Mouse (Mus musculus): ENCODE results near the gene Ugt1a9.

Ugt1a9 gene

DNA sequence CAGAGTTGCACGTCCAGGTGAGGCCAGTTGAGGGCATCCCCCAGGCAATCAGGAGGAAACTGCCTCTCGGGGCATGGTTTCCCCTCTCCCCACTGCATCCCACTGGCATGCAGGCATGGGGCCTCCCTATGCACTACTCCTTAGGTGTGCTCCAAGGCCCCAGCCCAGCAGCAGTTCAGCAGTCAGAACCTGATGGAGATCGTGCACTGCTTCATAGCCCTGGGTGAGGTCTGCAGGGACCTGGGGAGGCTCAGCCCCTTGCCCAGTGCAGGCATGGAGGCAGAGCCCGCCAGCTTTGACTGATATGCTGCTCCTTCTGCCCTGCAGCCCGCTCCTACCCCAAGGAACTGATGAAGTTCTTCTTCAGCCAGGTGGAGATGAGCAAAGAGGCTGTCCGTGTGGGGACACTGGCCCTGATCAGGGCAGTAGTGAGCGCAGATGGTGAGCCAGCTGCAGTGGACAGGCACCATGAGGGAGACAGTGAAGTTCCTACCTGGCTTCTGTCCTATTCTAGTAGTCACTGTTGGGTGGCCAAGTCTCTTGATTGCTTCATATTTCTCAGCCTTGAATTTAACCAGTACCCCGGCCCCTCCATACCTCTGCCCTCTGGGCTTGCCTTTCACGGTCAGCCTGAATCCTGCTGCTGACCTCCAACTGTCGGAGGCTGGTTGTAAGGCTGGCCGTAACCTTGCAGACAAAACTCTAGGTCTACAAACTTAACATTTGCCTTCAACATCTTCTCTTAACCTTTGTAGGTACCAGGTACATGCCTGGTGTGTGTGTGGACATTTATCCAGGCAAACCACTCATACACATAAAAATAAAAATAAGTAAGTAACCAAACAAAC, 164.7 kb downstream of the Ugt1a9 start:
- TF ChIP-seq GATA4 (IDR thresholded peaks at IDR 0.05; ENCODE audit: insufficient replicate concordance, low read length), result no peak

DNA sequence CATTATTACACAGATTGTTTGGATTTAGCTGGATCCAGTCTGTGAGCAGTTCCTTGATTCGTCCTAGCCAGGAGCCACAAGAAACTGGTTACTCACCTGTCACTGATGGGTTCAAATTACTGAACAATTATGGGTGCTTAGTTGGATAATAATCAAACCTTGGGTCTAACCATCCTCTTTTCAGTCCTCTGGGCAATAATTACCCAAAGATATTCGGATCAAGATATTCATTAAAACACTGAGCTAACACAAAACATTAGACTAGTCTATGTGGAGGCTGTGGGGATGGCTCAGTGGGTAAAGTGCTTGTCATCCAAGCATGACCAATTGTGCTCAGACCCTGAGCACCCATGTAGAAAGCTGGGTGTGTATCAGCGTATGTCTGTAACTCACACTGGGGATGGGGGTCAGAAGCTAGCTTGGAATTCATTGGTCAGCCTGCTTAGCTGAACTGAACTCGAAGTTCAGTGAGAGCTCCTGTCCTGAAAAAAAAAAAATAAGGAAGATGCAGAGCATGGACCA, 165.4 kb downstream of the Ugt1a9 start:
- TF ChIP-seq GATA4 (IDR thresholded peaks at IDR 0.05; ENCODE audit: insufficient replicate concordance, low read length), result no peak

DNA sequence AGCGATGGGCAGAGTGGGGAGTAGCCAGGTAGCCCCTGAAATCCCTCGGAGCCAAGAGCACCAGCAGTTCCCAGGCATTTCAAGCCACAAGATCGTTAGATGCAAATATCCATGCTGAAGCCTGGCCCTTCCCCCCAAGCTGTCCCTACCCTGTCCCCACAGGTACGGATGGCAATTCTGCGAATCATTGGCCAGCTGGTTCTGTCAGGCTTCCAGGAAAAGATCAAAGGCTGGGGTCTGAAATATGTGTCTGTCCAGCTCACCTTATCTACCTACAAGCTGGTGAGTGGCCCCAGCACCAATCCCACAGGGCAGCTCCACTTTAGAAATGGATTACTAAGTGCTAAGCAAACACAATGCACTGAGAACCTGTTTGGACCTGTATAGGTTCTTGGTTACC, 166.7 kb downstream of the Ugt1a9 start:
- no peak for TF ChIP-seq GATA4 (IDR thresholded peaks at IDR 0.05; ENCODE audit: insufficient replicate concordance, low read length)

DNA sequence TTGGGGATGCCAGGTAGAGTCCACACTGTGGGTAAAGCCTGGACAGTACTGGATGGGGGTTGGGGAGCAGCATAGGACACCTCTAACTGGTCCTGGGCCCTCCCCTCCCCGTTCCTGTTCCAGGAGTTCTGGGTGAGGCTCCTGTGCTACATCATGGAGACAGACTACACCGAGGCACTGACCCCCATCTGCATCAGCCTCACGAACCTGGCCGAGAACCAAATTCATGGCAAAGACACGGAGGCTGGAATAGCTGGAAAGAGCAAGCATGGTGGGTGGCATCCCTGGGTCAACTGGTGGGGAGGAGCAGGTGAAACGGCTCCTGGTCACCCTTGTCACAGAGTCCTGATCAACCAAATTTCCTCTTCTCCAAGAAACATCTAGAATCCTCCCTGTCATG, 168.2 kb downstream of the Ugt1a9 start:
- TF ChIP-seq GATA4 (IDR thresholded peaks at IDR 0.05; ENCODE audit: insufficient replicate concordance, low read length), result no peak

DNA sequence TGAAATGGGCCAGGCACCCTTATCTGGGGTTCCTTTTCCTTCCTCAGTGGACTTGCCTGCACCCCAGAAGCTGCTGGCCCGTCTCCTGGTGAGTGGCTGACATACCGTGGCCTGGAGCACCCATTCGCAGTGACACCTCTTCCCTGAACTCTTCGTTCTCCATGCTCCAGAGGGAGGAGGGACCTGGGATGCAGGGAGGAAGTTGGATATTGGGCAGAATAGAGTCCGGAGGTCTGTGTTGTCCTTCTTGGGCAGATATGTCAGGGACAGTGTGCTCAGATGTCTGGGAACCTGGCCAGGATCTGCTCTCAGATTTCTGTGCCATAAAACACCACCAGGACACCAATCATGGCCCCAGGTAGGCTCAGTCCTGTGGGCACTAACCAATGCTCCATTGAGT, 169.5 kb downstream of the Ugt1a9 start:
- TF ChIP-seq GATA4 (IDR thresholded peaks at IDR 0.05; ENCODE audit: insufficient replicate concordance, low read length), result no peak

DNA sequence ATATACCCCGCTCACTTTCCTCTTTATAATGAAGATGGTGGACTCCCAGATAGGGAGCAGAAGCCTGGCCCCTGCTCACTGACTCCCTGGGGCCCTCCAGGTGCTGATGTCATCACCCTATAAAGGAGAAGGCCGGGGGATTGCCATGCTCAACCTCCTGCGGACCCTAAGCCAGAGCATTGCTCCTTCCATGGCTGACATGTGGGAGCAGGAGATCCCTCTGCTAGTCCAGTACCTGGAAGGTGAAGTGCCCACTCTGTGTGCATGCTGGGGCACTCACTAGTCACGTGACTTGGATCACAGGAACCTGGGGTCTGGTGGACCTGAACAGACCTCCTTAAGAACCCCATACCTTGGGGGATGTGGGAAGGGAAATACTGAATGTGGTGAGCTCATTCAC, 170.0 kb downstream of the Ugt1a9 start:
- TF ChIP-seq GATA4 (IDR thresholded peaks at IDR 0.05; ENCODE audit: insufficient replicate concordance, low read length), result no peak

DNA sequence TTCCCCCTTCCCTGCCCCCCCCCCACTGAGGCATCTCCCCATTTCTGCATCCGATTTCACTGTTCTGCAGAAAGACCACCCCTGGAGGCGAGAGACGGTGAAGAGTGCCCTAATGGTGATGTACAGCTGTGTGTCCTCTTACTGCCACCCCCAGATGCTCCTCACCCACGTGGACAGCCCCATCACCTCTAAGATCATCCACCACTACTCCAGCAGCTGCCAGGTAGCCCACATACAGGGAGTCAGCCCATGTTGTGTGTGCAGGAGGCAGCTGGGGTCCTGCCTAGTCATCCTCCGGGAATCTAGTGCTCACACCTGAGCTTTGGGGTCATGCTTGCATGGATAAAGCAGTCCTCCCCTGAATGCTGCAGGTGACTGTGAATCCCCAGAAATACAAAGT, 173.3 kb downstream of the Ugt1a9 start:
- no peak for TF ChIP-seq GATA4 (IDR thresholded peaks at IDR 0.05; ENCODE audit: insufficient replicate concordance, low read length)

DNA sequence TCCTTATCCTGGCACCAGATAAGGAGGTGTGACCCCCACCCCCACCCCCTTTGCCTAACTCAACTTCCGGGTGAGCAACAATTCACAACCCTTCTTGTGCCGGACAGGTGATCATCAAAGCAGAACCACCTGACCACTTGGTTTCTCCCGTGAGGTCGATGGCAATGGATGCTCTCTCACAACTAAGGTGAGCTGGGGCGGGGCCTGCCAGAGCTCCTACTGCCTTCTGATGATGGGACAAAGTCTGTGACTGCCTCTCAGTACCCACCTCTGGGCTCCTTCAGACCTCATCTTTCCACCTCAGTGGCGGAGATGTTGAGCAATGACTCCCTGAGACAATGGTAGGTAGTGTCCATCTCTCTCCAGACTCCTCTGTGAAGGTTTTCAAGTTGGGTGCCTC, 175.3 kb downstream of the Ugt1a9 start:
- no peak for TF ChIP-seq GATA4 (IDR thresholded peaks at IDR 0.05; ENCODE audit: insufficient replicate concordance, low read length)

DNA sequence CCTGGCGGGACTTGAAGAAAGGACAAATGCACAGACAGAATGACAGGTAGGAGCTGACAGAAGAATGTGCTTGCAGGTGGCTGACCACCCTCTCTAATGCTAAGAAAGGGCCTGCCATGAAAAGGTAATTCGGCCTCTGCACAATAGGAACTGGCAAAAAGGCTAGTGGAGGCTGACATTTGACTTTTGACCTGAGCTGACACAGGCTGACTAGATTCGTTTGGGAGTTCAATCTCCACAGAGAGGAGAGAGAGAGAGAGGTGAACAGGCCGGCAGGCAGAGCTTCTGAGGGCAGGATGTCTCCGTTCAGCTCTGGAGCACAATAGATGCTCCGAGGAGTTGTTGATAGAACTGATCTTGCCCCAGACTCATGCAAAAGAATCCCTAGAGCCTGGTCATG, 175.8 kb downstream of the Ugt1a9 start:
- no peak for TF ChIP-seq GATA4 (IDR thresholded peaks at IDR 0.05; ENCODE audit: insufficient replicate concordance, low read length)

DNA sequence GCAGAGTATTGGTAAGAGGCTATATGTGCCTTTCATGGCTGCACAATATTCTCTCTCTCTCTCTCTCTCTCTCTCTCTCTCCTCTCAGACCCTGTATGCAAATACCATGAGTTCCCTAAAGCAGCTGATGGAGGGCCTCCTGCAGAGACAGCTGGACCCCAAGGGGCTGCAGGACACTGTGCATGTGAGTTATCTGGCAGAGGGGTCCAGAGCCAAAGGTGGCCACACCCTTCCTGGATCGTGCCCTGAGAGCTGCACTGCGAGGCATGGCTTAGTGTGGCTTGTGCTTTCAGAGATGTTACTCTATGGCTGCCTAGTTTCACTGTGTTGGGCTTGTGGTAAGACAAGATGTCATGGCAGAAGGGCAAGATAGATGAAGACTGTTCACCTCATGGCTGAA, 177.1 kb downstream of the Ugt1a9 start:
- no peak for TF ChIP-seq GATA4 (IDR thresholded peaks at IDR 0.05; ENCODE audit: insufficient replicate concordance, low read length)

DNA sequence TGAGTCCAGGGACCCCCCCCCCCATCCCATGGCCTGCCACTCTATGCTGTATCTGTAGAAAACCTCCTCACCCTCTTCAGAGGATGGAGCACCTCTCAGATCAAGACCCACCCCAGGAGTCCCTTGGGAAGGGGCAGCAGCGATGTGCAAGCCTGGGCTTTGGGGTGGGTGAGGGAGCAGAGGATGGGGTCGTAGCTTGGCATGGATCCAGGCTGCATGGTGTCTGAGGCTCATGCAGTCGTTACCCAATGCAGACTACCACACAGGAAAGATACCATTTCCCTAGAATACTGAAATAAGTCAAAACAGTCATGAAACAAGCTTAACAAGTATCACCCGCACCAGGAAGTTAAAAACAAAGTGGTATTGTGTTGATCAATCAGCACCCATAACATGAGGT, 178.1 kb downstream of the Ugt1a9 start:
- TF ChIP-seq GATA4 (IDR thresholded peaks at IDR 0.05; ENCODE audit: insufficient replicate concordance, low read length), result no peak

DNA sequence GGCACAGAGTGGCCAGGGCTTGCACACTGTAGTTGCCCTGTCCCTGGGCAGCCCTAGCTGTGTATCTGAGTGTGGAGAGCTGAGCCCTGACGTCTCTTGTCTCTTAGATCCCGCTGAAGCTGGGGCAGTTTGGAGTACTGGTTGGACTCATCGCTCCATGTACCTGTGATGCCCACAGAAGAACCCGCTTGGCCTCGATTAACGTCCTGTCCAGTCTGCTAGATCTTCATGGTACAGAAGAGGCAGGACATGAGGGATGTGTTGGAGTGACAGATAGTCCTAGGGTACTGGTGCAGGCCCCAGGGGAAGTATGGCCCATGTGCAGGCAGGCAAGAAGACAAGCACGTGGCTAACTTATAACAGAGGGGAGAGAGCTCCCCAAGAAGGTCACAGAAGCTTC, 179.0 kb downstream of the Ugt1a9 start:
- no peak for TF ChIP-seq GATA4 (IDR thresholded peaks at IDR 0.05; ENCODE audit: insufficient replicate concordance, low read length)

DNA sequence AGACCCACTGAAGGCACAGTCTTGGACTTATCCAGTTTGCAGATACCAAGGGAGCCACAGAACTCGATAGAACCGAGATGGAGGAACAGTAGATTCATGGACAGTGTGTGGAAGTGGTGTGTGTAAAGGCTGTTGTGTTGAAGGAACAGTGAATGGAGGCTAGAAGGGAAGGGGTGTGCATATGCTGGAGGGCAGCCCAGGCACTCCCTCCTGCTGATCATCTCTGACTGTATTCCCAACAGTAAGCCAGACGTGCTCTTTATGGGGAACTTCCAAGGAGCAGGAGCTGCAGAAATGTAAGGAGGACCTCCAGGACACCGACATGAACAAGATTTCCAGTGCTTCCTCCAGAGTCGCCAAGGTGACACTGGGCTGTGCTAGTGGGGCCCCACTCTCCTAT, 179.4 kb downstream of the Ugt1a9 start:
- TF ChIP-seq GATA4 (IDR thresholded peaks at IDR 0.05; ENCODE audit: insufficient replicate concordance, low read length), result no peak

DNA sequence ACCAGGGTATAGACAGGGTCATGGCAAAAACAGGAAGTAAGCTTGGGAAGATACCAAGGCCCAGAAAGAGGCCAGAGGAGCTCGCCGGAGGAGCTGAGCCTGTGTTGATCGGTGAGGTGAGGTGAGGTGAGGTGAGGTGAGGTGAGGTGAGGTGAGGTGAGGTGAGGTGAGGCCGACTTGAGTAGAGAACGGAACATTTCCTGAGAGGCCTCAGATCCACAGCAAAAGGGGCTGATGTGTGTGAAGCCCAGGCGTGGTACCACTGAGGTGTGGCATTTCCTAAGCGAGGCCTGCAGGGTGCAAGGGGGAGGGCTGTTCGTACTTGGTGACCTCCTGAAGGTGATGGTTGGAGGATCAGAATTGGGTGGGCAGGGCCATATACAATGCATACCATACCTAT, 182.5 kb downstream of the Ugt1a9 start:
- TF ChIP-seq GATA4 (IDR thresholded peaks at IDR 0.05; ENCODE audit: insufficient replicate concordance, low read length), result no peak

DNA sequence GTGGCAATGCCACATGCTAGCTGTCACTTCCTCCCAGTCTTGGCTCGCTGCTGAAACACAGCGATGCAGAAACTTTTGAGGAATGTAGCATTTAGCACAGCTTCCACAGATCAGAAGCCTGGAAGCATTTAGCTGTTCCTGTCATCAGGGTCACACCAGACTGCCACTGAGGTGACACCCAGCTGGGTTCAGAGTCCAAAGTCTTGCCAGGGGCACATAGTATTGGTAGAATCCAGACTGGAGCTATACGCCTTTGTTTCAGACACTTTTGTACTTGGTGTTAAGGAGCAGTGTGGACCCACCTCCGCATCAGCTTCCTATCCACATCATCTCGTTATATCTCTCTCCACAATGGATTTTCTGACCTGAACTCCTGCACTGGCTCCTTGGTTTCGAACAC, 182.9 kb downstream of the Ugt1a9 start:
- TF ChIP-seq GATA4 (IDR thresholded peaks at IDR 0.05; ENCODE audit: insufficient replicate concordance, low read length), result no peak

DNA sequence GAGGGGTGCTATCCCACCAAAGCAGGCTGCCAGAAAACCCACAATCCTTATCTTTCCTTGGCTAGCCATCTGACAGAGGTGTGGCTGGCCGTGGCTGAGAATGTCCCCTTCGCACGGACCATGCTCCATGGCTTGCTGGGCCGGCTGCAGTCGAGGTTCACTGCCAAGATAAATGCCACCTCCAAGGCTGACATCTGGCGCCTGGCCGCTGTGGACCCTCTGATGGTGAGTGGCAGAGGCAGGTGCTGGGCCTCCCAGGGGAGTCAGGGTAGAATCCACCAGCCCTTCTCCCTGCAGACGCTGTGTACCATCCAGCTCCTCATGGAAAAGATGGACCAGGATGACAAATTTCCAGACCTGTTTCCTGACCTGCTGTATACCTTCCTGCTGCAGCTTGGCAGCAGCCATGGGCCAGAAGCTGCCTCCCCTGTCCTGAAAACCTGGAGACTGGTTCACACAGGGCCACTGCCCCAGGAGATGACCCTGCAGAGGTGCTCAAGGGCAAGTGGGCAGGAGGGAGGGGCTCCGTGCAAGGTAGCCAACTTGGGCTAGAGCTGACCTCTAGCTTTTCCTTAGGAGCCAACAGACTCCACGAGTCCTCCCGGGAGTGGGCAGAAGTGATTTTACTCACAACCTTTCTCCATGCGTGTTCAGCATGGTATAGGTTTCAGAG, 184.3 kb downstream of the Ugt1a9 start:
- no peak for TF ChIP-seq GATA4 (IDR thresholded peaks at IDR 0.05; ENCODE audit: insufficient replicate concordance, low read length)

All from liver, adult (tissue).